Mouse (Mus musculus): Measurements from ENCODE around the gene Faxc. TPM values are rescaled to one million over a fixed set of nuclear protein-coding genes. Genes with fewer than 3 reads are reported as not detected.

Gene Faxc
- total RNA-seq, 2 experiments from 2014 or later, result 4.5 to 5.6 TPM

DNA sequence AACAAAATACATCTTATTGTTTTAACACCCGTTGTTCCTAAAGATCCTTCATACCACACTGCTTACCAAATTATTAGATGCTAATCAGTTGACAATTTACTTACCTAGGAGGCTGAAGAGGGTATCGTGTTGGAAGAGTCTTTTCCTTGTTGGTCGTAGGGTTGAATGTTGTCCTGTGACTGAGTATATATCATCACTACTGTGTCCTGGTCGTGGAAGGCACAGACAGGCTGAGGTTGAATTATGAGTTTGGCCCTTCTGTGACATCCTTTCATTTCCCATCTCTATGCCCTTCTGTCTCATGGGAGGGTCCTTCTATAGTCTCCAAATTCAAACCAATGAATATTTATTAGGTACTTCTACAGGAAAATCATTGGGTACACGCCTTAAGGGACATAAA lies 87.3 kb downstream of the Faxc start:
- DNase-seq (ENCODE audit: low spot score in 2 of 2), result no peak

- no peak for DNase-seq (ENCODE audit: low spot score in 2 of 2)
These were observed 98.8 kb downstream of the Faxc start for GRCm38 (mm10) chr4:22029951-22030350.

Other genes starting within 250 kb of the Faxc start
- not detected for gene Prdm13, start 245.4 kb upstream of the Faxc start, total RNA-seq (2021)
- gene Ccnc, start 203.6 kb upstream of the Faxc start, total RNA-seq (2021), result 10 to 100 TPM; 21.2 to 23.7 TPM
- 10 to 100 TPM; 14.9 to 17.5 TPM for gene Usp45, start 164.2 kb upstream of the Faxc start, total RNA-seq (2021)
- gene Tstd3, start 164.1 kb upstream of the Faxc start, total RNA-seq (2021), result 1 to 10 TPM; 8.5 to 9.9 TPM
- gene Pnisr, start 83.7 kb upstream of the Faxc start, total RNA-seq (2021), result 100 to 1,000 TPM in 1 of 2 experiments, 10 to 100 TPM in 1; 84.7 to 108 TPM
- gene Coq3, start 51.7 kb upstream of the Faxc start, total RNA-seq (2021), result 10 to 100 TPM; 12.2 to 15.4 TPM

All from adrenal gland, adult 18-20 months (tissue).